Mouse (Mus musculus) forebrain, embryonic 14.5 days (tissue): ENCODE measurements around the gene Kalrn. TPM values are rescaled to one million over a fixed set of nuclear protein-coding genes. Genes with fewer than 3 reads are reported as not detected.

Experiments used
- ATAC-seq: fragments of 200-750 bp; cut with Nextera tagmentation; 2 replicates; pipeline ENCODE4 v1.8.0; 2017; ENCODE audit warnings: mild to moderate bottlenecking, moderate library complexity
- DNase-seq: peaks from one replicate; pipeline ENCODE4 v3.0.0-alpha.2; 2015; ENCODE audit warnings: low spot score
- H3K27ac ChIP-seq: fragments of 300-500 bp; sonication (generic); 2 replicates; pipeline ENCODE4 v1.5.1; 2014; ENCODE audit warnings: low read depth, mild to moderate bottlenecking, control low read depth, low read length, moderate library complexity
- H3K27me3 ChIP-seq: fragments of 300-500 bp; sonication (generic); replicated peaks from 2 replicates; pipeline ENCODE4 v1.6.1; 2014; ENCODE audit warnings: low read length, control low read depth, mixed read lengths; ENCODE audit not compliant: control insufficient read depth, insufficient read depth
- H3K36me3 ChIP-seq: fragments of 300-500 bp; sonication (generic); 2 replicates; pipeline ENCODE4 v1.6.1; 2014; ENCODE audit warnings: low read length, control low read depth; ENCODE audit not compliant: control insufficient read depth, insufficient read depth
- H3K4me1 ChIP-seq: fragments of 300-500 bp; sonication (generic); 2 replicates; pipeline ENCODE4 v1.6.1; 2014; ENCODE audit warnings: antibody characterized with exemption, low read length, control low read depth; ENCODE audit not compliant: control insufficient read depth, insufficient read depth
- H3K4me2 ChIP-seq: fragments of 300-500 bp; sonication (generic); 2 replicates; pipeline ENCODE4 v1.6.1; 2014; ENCODE audit warnings: mild to moderate bottlenecking, control low read depth, low read length
- H3K4me3 ChIP-seq: fragments of 300-500 bp; sonication (generic); 2 replicates; pipeline ENCODE4 v1.5.1; 2014; ENCODE audit warnings: low read depth, low read length, control low read depth
- H3K9ac ChIP-seq: fragments of 300-500 bp; sonication (generic); 2 replicates; pipeline ENCODE4 v1.6.1; 2014; ENCODE audit warnings: mild to moderate bottlenecking, low read length, control low read depth, moderate library complexity
- H3K9me3 ChIP-seq: fragments of 300-500 bp; sonication (generic); replicated peaks from 2 replicates; pipeline ENCODE4 v1.6.1; 2016; ENCODE audit warnings: low read length, control low read depth, mixed read lengths; ENCODE audit not compliant: control insufficient read depth
- WGBS: fragments of 180-500 bp; shearing (Covaris S2); extraction: QIAGEN DNeasy Blood & Tissue Kit; methylation state at CpG from one replicate; pipeline ENCODE4 v1.1.7; 2014; 5-methylcytosine and 5-hydroxymethylcytosine counted together
- polyA plus RNA-seq: library from polyadenylated mRNA; unstranded; fragments of >200 nt; fragmentation: Nextera tagmentation; extraction: Ambion mirVana; gene quantifications from 2 replicates; pipeline ENCODE4 v1.2.1, GENCODE M21; 2014

Kalrn gene
- polyA plus RNA-seq, result 19.7 and 26.2 TPM in 2 replicates

- Histone ChIP-seq H3K27me3 (no peaks in the 10 kb centered on the region), H3K27ac (peak within 1 kb of the TSS; percentile 99), H3K4me3 (peak within 1 kb of the TSS; percentile 92), H3K9me3 (no peaks in the 10 kb centered on the region), H3K4me2 (peak within 1 kb of the TSS; percentile 95), H3K4me1 (peaks cover 25% of the 10 kb centered on the region), H3K9ac (peak within 1 kb of the TSS; percentile 99), H3K36me3 (no peaks in the 10 kb centered on the region)
- peak; percentile 95 for DNase-seq
- 1% methylated on average over 51 of the region's 84 CpGs for WGBS
- peak; percentile 89 for ATAC-seq
Measured at GRCm38 (mm10) chr16:34573151-34573802, at the start of gene Kalrn. TSS of gene Kalrn (minus strand) at chr16:34573532.

- Histone ChIP-seq H3K4me2 (no peak overlapping the region), H3K27me3 (no peaks in the 10 kb centered on the region), H3K36me3 (no peaks in the 10 kb centered on the region), H3K9me3 (no peaks in the 10 kb centered on the region), H3K27ac (no peak overlapping the region), H3K4me3 (no peak overlapping the region), H3K4me1 (no peaks in the 10 kb centered on the region), H3K9ac (no peak overlapping the region)
- ATAC-seq (no peak), DNase-seq (no peak)
- 81% methylated on average over 2 of the region's 2 CpGs for WGBS
Measured at GRCm38 (mm10) chr16:34614021-34614420, 40.7 kb upstream of the Kalrn start.

DNA sequence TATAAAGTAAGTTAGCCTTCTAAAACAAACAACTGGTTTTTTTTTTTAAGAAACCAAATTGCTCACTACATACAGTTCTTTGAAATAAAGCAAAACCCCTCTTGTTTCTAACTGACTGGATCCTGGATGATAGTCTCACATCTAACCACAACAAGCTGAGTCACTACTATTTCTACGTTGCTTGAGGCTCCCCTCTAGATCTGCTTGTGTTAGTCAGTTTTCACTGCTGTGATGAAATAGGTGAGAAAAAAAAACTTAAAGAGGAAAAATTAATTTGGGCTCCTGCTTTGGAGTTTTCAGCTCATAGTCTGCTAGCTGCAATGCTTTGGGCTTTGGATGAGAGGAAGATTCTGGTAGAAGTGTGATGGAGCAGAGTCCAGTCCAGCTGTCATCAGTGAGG lies 36.8 kb upstream of the Kalrn start:
- H3K4me2 ChIP-seq, result no peak overlapping the region
- no peak for ATAC-seq
- H3K9ac ChIP-seq, result no peak overlapping the region
- H3K4me3 ChIP-seq, result no peak overlapping the region
- no peak for DNase-seq
- no peaks in the 10 kb centered on the region for H3K9me3 ChIP-seq
- no peak overlapping the region for H3K27ac ChIP-seq
- no peaks in the 10 kb centered on the region for H3K36me3 ChIP-seq
- no peaks in the 10 kb centered on the region for H3K4me1 ChIP-seq
- H3K27me3 ChIP-seq, result no peaks in the 10 kb centered on the region
- WGBS, result 73% methylated on average over 1 of the region's 1 CpGs

DNA sequence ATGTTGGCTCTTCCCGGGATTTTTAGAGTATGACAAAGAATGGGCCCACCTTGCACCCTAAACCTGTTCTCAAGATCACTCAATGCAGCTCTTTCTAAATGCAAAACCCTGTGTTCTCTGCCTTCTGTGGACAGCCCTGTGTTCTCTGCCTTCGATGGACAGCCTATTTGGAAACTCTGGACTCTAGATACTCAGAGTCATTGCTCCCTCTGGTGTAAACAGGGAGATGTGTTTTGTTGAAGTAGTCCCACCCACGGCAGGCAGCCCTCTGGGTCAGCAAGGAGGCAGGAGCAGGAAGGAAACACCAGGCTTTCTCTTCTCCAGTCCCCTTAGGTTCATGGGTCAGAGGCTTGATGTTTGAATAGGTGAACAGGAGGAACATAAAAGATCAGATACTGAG lies 32.3 kb upstream of the Kalrn start:
- Histone ChIP-seq H3K9me3 (no peaks in the 10 kb centered on the region), H3K27ac (no peak overlapping the region), H3K4me2 (no peak overlapping the region), H3K9ac (no peak overlapping the region), H3K27me3 (no peaks in the 10 kb centered on the region), H3K36me3 (no peaks in the 10 kb centered on the region), H3K4me3 (no peak overlapping the region), H3K4me1 (no peaks in the 10 kb centered on the region)
- DNase-seq (peak; percentile 63), ATAC-seq (no peak)
- 39% methylated on average over 3 of the region's 3 CpGs for WGBS

DNA sequence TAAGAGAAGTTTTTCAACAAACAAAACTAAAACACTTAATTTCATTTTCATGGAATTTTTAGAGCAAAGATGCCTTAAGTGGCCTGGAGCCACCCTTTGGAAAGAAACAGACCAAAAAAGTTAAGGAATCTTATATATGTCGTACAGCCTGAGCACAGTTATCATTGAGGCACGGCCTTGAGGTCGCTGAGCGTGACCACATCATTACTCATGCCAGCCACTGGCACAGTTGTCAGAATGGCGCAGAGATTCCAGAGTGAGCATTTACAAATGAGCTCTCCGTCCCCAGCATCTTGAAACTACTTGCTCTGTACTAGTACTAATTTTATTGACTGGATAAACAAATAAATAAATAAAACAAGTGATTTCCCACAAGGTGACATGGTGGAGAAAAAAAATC lies 30.5 kb upstream of the Kalrn start:
- 84% methylated on average over 6 of the region's 6 CpGs for WGBS
- Histone ChIP-seq H3K27ac (no peak overlapping the region), H3K4me2 (no peak overlapping the region), H3K27me3 (no peaks in the 10 kb centered on the region), H3K4me3 (no peak overlapping the region), H3K9ac (no peak overlapping the region), H3K9me3 (no peaks in the 10 kb centered on the region), H3K4me1 (no peaks in the 10 kb centered on the region), H3K36me3 (no peaks in the 10 kb centered on the region)
- DNase-seq (no peak), ATAC-seq (no peak)

DNA sequence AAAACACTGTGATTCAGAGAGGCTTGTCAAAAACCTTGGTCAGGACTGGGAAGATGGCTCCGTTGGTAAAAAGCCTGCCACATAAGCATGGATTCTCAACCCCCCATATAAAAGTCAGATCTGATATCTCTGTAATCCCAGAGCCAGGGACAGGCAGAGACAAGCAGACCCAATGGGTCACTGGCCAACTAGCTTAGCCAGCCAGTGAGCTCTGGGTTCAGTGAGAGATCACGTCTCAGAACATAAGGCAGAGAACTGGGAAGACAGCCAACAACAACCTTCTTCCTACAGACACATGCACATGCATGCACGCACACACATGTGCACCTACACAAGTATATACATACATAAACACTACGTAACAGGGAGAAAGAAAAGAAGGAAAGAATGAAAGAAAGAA lies 29.7 kb upstream of the Kalrn start:
- no peaks in the 10 kb centered on the region for H3K4me1 ChIP-seq
- H3K4me2 ChIP-seq, result no peak overlapping the region
- H3K9ac ChIP-seq, result no peak overlapping the region
- H3K27me3 ChIP-seq, result no peaks in the 10 kb centered on the region
- 72% methylated on average over 4 of the region's 4 CpGs for WGBS
- H3K9me3 ChIP-seq, result no peaks in the 10 kb centered on the region
- no peak overlapping the region for H3K27ac ChIP-seq
- DNase-seq (no peak), ATAC-seq (no peak)
- H3K36me3 ChIP-seq, result no peaks in the 10 kb centered on the region
- no peak overlapping the region for H3K4me3 ChIP-seq

- Histone ChIP-seq H3K27ac (no peak overlapping the region), H3K4me2 (no peak overlapping the region), H3K4me3 (no peak overlapping the region), H3K9ac (no peak overlapping the region), H3K9me3 (no peaks in the 10 kb centered on the region), H3K4me1 (no peaks in the 10 kb centered on the region), H3K27me3 (no peaks in the 10 kb centered on the region), H3K36me3 (no peaks in the 10 kb centered on the region)
- DNase-seq (no peak), ATAC-seq (no peak)
- WGBS, result 77% methylated on average over 4 of the region's 4 CpGs
Measured at GRCm38 (mm10) chr16:34601954-34602353, 28.6 kb upstream of the Kalrn start.

- no peaks in the 10 kb centered on the region for H3K4me1 ChIP-seq
- ATAC-seq (no peak), DNase-seq (peak; percentile 10)
- H3K9me3 ChIP-seq, result no peaks in the 10 kb centered on the region
- no peak overlapping the region for H3K4me2 ChIP-seq
- H3K27me3 ChIP-seq, result no peaks in the 10 kb centered on the region
- 35% methylated on average over 3 of the region's 3 CpGs for WGBS
- no peak overlapping the region for H3K27ac ChIP-seq
- H3K4me3 ChIP-seq, result no peak overlapping the region
- H3K9ac ChIP-seq, result no peak overlapping the region
- no peaks in the 10 kb centered on the region for H3K36me3 ChIP-seq
Measured at GRCm38 (mm10) chr16:34595294-34595693, 22.0 kb upstream of the Kalrn start.

DNA sequence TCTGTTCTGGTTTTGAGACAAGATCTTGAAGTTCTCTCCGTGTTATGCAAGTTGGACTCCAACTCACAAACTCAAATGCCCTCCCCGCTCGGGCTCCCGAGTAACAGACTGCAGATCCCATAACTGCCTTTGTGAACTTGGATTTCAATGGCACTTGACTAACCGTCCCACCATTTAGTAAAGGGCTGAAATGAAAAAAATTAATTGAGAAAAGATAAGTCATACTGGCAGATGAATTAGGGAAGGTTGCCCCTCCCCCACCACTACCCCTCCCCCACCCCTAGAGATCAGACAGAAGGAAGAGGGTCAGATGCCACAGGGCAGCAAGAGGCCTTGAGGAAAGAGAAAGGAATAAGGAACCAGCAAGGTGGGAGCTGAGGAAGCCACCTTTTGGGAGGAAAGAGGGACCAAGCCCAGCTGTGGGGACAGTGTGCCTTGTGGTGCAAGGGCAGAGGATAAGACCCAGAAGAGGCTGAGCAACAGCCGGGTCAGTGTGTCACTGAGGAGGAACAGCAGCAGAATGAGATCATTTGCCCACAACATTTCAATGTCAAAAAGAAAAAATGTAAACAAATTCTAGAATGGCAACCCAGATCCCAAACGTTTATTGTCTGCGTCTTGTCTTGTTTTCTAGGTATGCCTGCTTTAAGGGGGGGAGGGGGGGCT lies 21.4 kb upstream of the Kalrn start:
- Histone ChIP-seq H3K9me3 (no peaks in the 10 kb centered on the region), H3K9ac (no peak overlapping the region), H3K36me3 (no peaks in the 10 kb centered on the region), H3K4me1 (no peaks in the 10 kb centered on the region), H3K4me3 (no peak overlapping the region), H3K4me2 (no peak overlapping the region), H3K27me3 (no peaks in the 10 kb centered on the region), H3K27ac (no peak overlapping the region)
- ATAC-seq (no peak), DNase-seq (no peak)
- WGBS, result 70% methylated on average over 8 of the region's 8 CpGs
